Mouse (Mus musculus) cortical plate, adult 2 months (tissue): Measurements from ENCODE around the gene Rhbdf2.

Source experiments
- CTCF ChIP-seq: fragments of 200-500 bp; IDR thresholded peaks from 2 replicates; pipeline ENCODE4 v1.5.1; 2011; ENCODE audit warnings: mild to moderate bottlenecking, control low read depth, low read length; ENCODE audit not compliant: insufficient read depth; ENCODE audit errors: extremely low read depth
- POLR2A ChIP-seq: fragments of 200-500 bp; IDR thresholded peaks from 2 replicates; pipeline ENCODE4 v1.6.1; 2011; ENCODE audit warnings: mild to moderate bottlenecking, low read length, control low read depth; ENCODE audit not compliant: insufficient read depth; ENCODE audit errors: extremely low read depth

DNA sequence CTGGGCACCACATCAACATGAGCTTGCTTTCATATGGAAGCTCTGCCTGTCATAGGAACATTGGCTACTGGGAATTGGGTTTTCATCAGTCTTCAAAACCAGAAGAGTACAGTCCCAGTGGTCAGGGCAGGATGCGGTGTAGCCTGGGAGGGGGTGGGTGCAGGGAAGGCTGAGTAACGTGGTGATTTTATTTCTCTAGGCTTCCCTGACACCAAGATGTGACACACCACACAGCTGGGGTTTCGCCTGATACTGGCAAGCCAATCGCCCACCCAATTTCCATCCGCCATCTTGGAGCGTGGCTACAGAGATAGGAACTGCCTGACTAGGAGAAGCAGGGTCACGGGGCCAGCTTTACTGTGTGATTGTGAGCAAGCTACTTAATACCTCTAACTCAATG lies 8.2 kb downstream of the Rhbdf2 start:
- TF ChIP-seq CTCF (no peak), POLR2A (no peak)
